Mouse (Mus musculus) midbrain, embryonic 13.5 days (tissue): ENCODE measurements at regions not wholly inside any gene's neighbourhood (a gene's known extent, or its start where the extent isn't known, plus 50 kb on each side); places are given as distances from the start of the nearest gene placed in this dataset.
A peak's percentile ranks its signal among the peaks of the same experiment; 100 is the strongest.

Experiments used
- ATAC-seq: fragments of 200-750 bp; cut with Nextera tagmentation; 2 replicates; pipeline ENCODE4 v1.8.0; 2017; ENCODE audit warnings: mild to moderate bottlenecking, moderate TSS enrichment, moderate library complexity
- H3K27ac ChIP-seq: fragments of 300-500 bp; sonication (generic); 2 replicates; pipeline ENCODE4 v1.5.1; 2015; ENCODE audit warnings: inconsistent platforms, mild to moderate bottlenecking, moderate library complexity
- H3K27me3 ChIP-seq: fragments of 300-500 bp; sonication (generic); 2 replicates; pipeline ENCODE4 v1.6.1; 2015; ENCODE audit warnings: mild to moderate bottlenecking, inconsistent platforms
- H3K36me3 ChIP-seq: fragments of 300-500 bp; sonication (generic); 2 replicates; pipeline ENCODE4 v1.6.1; 2015; ENCODE audit warnings: mild to moderate bottlenecking, inconsistent platforms
- H3K4me1 ChIP-seq: fragments of 300-500 bp; sonication (generic); replicated peaks from 2 replicates; pipeline ENCODE4 v1.6.1; 2015; ENCODE audit warnings: inconsistent platforms
- H3K4me2 ChIP-seq: fragments of 300-500 bp; sonication (generic); replicated peaks from 2 replicates; pipeline ENCODE4 v1.6.1; 2015; ENCODE audit warnings: moderate library complexity, mild to moderate bottlenecking, inconsistent platforms
- H3K4me3 ChIP-seq: fragments of 300-500 bp; sonication (generic); replicated peaks from 2 replicates; pipeline ENCODE4 v1.5.1; 2015; ENCODE audit warnings: mild to moderate bottlenecking, inconsistent platforms
- H3K9ac ChIP-seq: fragments of 300-500 bp; sonication (generic); replicated peaks from 2 replicates; pipeline ENCODE4 v1.6.1; 2015; ENCODE audit warnings: mild to moderate bottlenecking, inconsistent platforms
- H3K9me3 ChIP-seq: fragments of 300-500 bp; sonication (generic); 2 replicates; pipeline ENCODE4 v1.6.1; 2016; ENCODE audit warnings: mild to moderate bottlenecking, inconsistent platforms
- WGBS: fragments of 180-500 bp; shearing (Covaris S2); methylation state at CpG from one replicate; pipeline ENCODE4 v1.1.7; 2015; 5-methylcytosine and 5-hydroxymethylcytosine counted together

GRCm38 (mm10) chr8:44656031-44656430 is 279.2 kb upstream of the Fat1 start:
- Histone ChIP-seq H3K4me1 (no peaks in the 10 kb centered on the region), H3K9me3 (no peaks in the 10 kb centered on the region), H3K4me3 (no peak overlapping the region), H3K9ac (no peak overlapping the region), H3K27ac (no peak overlapping the region), H3K36me3 (no peaks in the 10 kb centered on the region), H3K4me2 (no peak overlapping the region), H3K27me3 (no peaks in the 10 kb centered on the region)
- no peak for ATAC-seq

GRCm38 (mm10) chr8:44656470-44656869 is 278.8 kb upstream of the Fat1 start:
- no peak overlapping the region for H3K4me3 ChIP-seq
- no peaks in the 10 kb centered on the region for H3K27me3 ChIP-seq
- WGBS, result 86% methylated on average over 4 of the region's 4 CpGs
- H3K9me3 ChIP-seq, result no peaks in the 10 kb centered on the region
- no peaks in the 10 kb centered on the region for H3K4me1 ChIP-seq
- no peak overlapping the region for H3K4me2 ChIP-seq
- no peaks in the 10 kb centered on the region for H3K36me3 ChIP-seq
- H3K9ac ChIP-seq, result no peak overlapping the region
- H3K27ac ChIP-seq, result no peak overlapping the region
- no peak for ATAC-seq

GRCm38 (mm10) chr8:44661696-44662095 is 273.6 kb upstream of the Fat1 start:
- no peak for ATAC-seq
- no peak overlapping the region for H3K27ac ChIP-seq
- H3K27me3 ChIP-seq, result no peaks in the 10 kb centered on the region

GRCm38 (mm10) chr8:44687126-44687525 is 248.1 kb upstream of the Fat1 start:
- Histone ChIP-seq H3K27ac (no peak overlapping the region), H3K27me3 (no peaks in the 10 kb centered on the region), H3K36me3 (no peaks in the 10 kb centered on the region), H3K9ac (no peak overlapping the region), H3K4me1 (no peaks in the 10 kb centered on the region), H3K4me2 (no peak overlapping the region), H3K9me3 (no peaks in the 10 kb centered on the region), H3K4me3 (no peak overlapping the region)
- WGBS, result 91% methylated on average over 9 of the region's 9 CpGs
- no peak for ATAC-seq

More at GRCm38 (mm10) chr8:44661696-44662095, 273.6 kb upstream of the Fat1 start:
- H3K36me3 ChIP-seq, result no peaks in the 10 kb centered on the region
- WGBS, result 84% methylated on average over 2 of the region's 2 CpGs
- H3K4me3 ChIP-seq, result no peak overlapping the region
- no peaks in the 10 kb centered on the region for H3K9me3 ChIP-seq
- H3K4me2 ChIP-seq, result no peak overlapping the region
- H3K4me1 ChIP-seq, result no peaks in the 10 kb centered on the region
- no peak overlapping the region for H3K9ac ChIP-seq

- no peak overlapping the region for H3K27ac ChIP-seq
- no peaks in the 10 kb centered on the region for H3K9me3 ChIP-seq
- H3K9ac ChIP-seq, result no peak overlapping the region
- no peaks in the 10 kb centered on the region for H3K36me3 ChIP-seq
- H3K4me1 ChIP-seq, result peaks cover 11% of the 10 kb centered on the region
- 82% methylated on average over 9 of the region's 9 CpGs for WGBS
- no peaks in the 10 kb centered on the region for H3K27me3 ChIP-seq
- no peak overlapping the region for H3K4me3 ChIP-seq
- no peak overlapping the region for H3K4me2 ChIP-seq
- no peak for ATAC-seq
These were observed 245.2 kb upstream of the Fat1 start for GRCm38 (mm10) chr8:44689837-44690592.

- no peak for ATAC-seq
- Histone ChIP-seq H3K4me2 (no peak overlapping the region), H3K27me3 (no peaks in the 10 kb centered on the region), H3K9me3 (no peaks in the 10 kb centered on the region), H3K9ac (no peak overlapping the region), H3K27ac (no peak overlapping the region), H3K4me3 (no peak overlapping the region), H3K4me1 (peaks cover 13% of the 10 kb centered on the region), H3K36me3 (no peaks in the 10 kb centered on the region)
- 87% methylated on average over 4 of the region's 4 CpGs for WGBS
These were observed 244.7 kb upstream of the Fat1 start for GRCm38 (mm10) chr8:44690593-44690950.

GRCm38 (mm10) chr8:44691140-44691539 is 244.1 kb upstream of the Fat1 start:
- WGBS, result 81% methylated on average over 7 of the region's 7 CpGs
- H3K9ac ChIP-seq, result no peak overlapping the region
- no peaks in the 10 kb centered on the region for H3K27me3 ChIP-seq
- no peaks in the 10 kb centered on the region for H3K9me3 ChIP-seq
- ATAC-seq, result no peak
- no peak overlapping the region for H3K27ac ChIP-seq
- H3K36me3 ChIP-seq, result no peaks in the 10 kb centered on the region
- no peak overlapping the region for H3K4me2 ChIP-seq
- peaks cover 19% of the 10 kb centered on the region for H3K4me1 ChIP-seq
- H3K4me3 ChIP-seq, result no peak overlapping the region

- no peaks in the 10 kb centered on the region for H3K36me3 ChIP-seq
- H3K4me2 ChIP-seq, result no peak overlapping the region
- H3K27me3 ChIP-seq, result no peaks in the 10 kb centered on the region
- no peak overlapping the region for H3K9ac ChIP-seq
- H3K27ac ChIP-seq, result no peak overlapping the region
- WGBS, result 77% methylated on average over 8 of the region's 8 CpGs
- H3K4me1 ChIP-seq, result peaks cover 27% of the 10 kb centered on the region
- H3K9me3 ChIP-seq, result no peaks in the 10 kb centered on the region
- no peak overlapping the region for H3K4me3 ChIP-seq
- ATAC-seq, result no peak
These were observed 243.1 kb upstream of the Fat1 start for GRCm38 (mm10) chr8:44692036-44692688.

- Histone ChIP-seq H3K4me3 (no peak overlapping the region), H3K27ac (peak overlapping the region; percentile 51; the same call in 1 of the 2 replicates), H3K27me3 (no peaks in the 10 kb centered on the region), H3K9me3 (no peaks in the 10 kb centered on the region), H3K4me1 (peaks cover 27% of the 10 kb centered on the region), H3K36me3 (no peaks in the 10 kb centered on the region), H3K4me2 (peak overlapping the region; percentile 17; the same call in 1 of the 2 replicates), H3K9ac (no peak overlapping the region; the same call in 1 of the 2 replicates)
- WGBS, result 64% methylated on average over 9 of the region's 9 CpGs
- peak; percentile 56 for ATAC-seq
These were observed 240.4 kb upstream of the Fat1 start for GRCm38 (mm10) chr8:44694861-44695260.

GRCm38 (mm10) chr8:44696066-44696853 is 239.0 kb upstream of the Fat1 start:
- H3K27me3 ChIP-seq, result no peaks in the 10 kb centered on the region
- H3K9ac ChIP-seq, result no peak overlapping the region
- no peak overlapping the region for H3K27ac ChIP-seq
- H3K4me2 ChIP-seq, result no peak overlapping the region
- H3K36me3 ChIP-seq, result no peaks in the 10 kb centered on the region
- ATAC-seq, result peak; percentile 81
- no peaks in the 10 kb centered on the region for H3K9me3 ChIP-seq
- WGBS, result 40% methylated on average over 9 of the region's 9 CpGs
- H3K4me3 ChIP-seq, result no peak overlapping the region
- H3K4me1 ChIP-seq, result peaks cover 27% of the 10 kb centered on the region

- no peak overlapping the region for H3K27ac ChIP-seq
- no peaks in the 10 kb centered on the region for H3K36me3 ChIP-seq
- no peak overlapping the region for H3K4me2 ChIP-seq
- H3K4me1 ChIP-seq, result peaks cover 21% of the 10 kb centered on the region
- H3K27me3 ChIP-seq, result no peaks in the 10 kb centered on the region
- 85% methylated on average over 18 of the region's 18 CpGs for WGBS
- no peak for ATAC-seq
- H3K9ac ChIP-seq, result no peak overlapping the region
- H3K9me3 ChIP-seq, result no peaks in the 10 kb centered on the region
- no peak overlapping the region for H3K4me3 ChIP-seq
These were observed 235.7 kb upstream of the Fat1 start for GRCm38 (mm10) chr8:44699384-44700105.
